In the genomic region with DNA sequence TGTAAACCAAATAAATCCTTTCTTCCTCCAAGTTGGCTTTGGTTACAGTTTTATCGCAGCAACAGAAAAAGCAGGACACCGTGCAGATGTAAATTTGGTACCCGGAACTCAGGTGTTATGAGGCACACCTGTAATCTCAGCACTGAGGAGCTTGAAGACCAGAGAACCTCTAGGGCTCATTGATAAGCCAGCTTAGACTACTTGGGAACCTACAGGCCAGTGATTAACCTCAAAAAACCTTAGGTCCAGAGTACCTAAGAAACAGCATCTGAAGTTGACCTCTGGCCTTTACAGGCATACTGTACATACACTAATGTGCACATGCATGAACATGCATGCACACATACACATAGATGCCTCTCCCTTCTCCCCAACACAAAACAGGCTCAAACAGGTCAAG, we compare ENCODE assay signal across 28 mouse cellular contexts.
"Had no signal": no experiment of that assay in that cellular context is flagged by ENCODE, and none has a peak within 500 bp of the region (broad histone marks: within the 10 kb centered on the region; RNA-seq: fewer than 3 reads in every experiment).

No protein-coding gene starts in this region.

- H3K4me3 ChIP-seq: embryonic facial prominence, embryonic 10.5 days; embryonic facial prominence, embryonic 12.5 days; embryonic facial prominence, embryonic 13.5 days; embryonic facial prominence, embryonic 15.5 days; erythroblast, embryonic 14.5 days; forebrain, embryonic 10.5 days; forebrain, embryonic 12.5 days; forebrain, embryonic 13.5 days; forebrain, embryonic 15.5 days; gastrocnemius, adult 2 months; heart, adult 2 months had no signal

- H3K9ac ChIP-seq: embryonic facial prominence, embryonic 12.5 days; embryonic facial prominence, embryonic 13.5 days; embryonic facial prominence, embryonic 15.5 days; forebrain, embryonic 12.5 days; forebrain, embryonic 13.5 days; forebrain, embryonic 15.5 days; forebrain, postnatal 0 days had no signal

- H3K4me1 ChIP-seq: embryonic facial prominence, embryonic 12.5 days; embryonic facial prominence, embryonic 13.5 days; embryonic facial prominence, embryonic 15.5 days; forebrain, embryonic 13.5 days; forebrain, embryonic 15.5 days had no signal

- H3K36me3 ChIP-seq: embryonic facial prominence, embryonic 10.5 days; embryonic facial prominence, embryonic 12.5 days; embryonic facial prominence, embryonic 13.5 days; embryonic facial prominence, embryonic 15.5 days; forebrain, embryonic 10.5 days; forebrain, embryonic 12.5 days; forebrain, embryonic 15.5 days had no signal

- ATAC-seq: forebrain, embryonic 13.5 days; forebrain, embryonic 14.5 days; forebrain, embryonic 15.5 days; forebrain, embryonic 16.5 days; forebrain, postnatal 0 days had no signal

- H3K27ac ChIP-seq: embryonic facial prominence, embryonic 10.5 days; embryonic facial prominence, embryonic 12.5 days; embryonic facial prominence, embryonic 13.5 days; embryonic facial prominence, embryonic 15.5 days; forebrain, embryonic 10.5 days; forebrain, embryonic 12.5 days; forebrain, embryonic 13.5 days; forebrain, embryonic 15.5 days; gastrocnemius, adult 2 months; heart, adult 2 months had no signal

- H3K4me2 ChIP-seq: embryonic facial prominence, embryonic 12.5 days; embryonic facial prominence, embryonic 13.5 days; embryonic facial prominence, embryonic 15.5 days; forebrain, embryonic 12.5 days; forebrain, embryonic 13.5 days; forebrain, embryonic 15.5 days had no signal

- DNase-seq: cerebellum, adult 2 months; cerebellum, adult 8-10 months; cerebellum, adult 9-10 months; cerebellum, adult 9-11 months; cerebellum, postnatal 10 days; cerebellum, postnatal 14 days; cerebellum, postnatal 25 days; cerebellum, postnatal 36 days; embryo, embryonic 11 days; forebrain, postnatal 0 days; gastrocnemius, adult 2 months; gastrocnemius, postnatal 10 days; gastrocnemius, postnatal 14 days; gastrocnemius, postnatal 25 days; gastrocnemius, postnatal 36 days; heart, adult 18-20 months; heart, adult 2 months had no signal

- H3K9me3 ChIP-seq: embryonic facial prominence, embryonic 12.5 days; embryonic facial prominence, embryonic 15.5 days; forebrain, embryonic 12.5 days; forebrain, embryonic 13.5 days; forebrain, embryonic 15.5 days had no signal

- H3K27me3 ChIP-seq: embryonic facial prominence, embryonic 12.5 days; embryonic facial prominence, embryonic 13.5 days; embryonic facial prominence, embryonic 15.5 days; forebrain, embryonic 15.5 days had no signal
